Mouse (Mus musculus) testis, postnatal 14 days (tissue): ENCODE data around the gene Ndrg3.
"Not testable (repeated sequence)": the region's sequence is repeated elsewhere in the genome, so short reads cannot be mapped to it uniquely, and the experiment has no call there.

Experiments used
- DNase-seq: peaks from one replicate; pipeline ENCODE4 v3.0.0; 2021; ENCODE audit warnings: low spot score

Gene Ndrg3

DNA sequence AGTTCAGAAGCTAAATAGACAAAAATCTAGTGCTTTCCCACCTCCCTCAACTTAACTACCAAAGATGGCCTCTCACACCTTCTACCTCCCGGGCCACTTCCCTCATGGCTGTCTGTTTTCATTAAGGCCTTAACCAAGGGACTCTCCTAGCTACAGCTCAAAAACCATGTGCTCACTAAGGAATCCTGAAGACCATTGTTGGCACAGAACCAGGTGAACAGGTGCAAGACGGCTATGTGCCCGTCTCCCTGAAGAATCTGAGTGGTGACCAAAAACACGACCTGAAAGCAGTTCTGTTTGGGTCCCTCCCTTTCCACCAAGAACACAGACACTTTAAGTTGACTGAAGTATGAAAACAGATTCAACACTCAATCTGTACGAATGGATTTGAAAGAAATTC lies 6.4 kb upstream of the Ndrg3 start:
- DNase-seq: no peak

GRCm38 (mm10) chr2:156996576-156996975 lies 4.7 kb upstream of the Ndrg3 start:
- peak; percentile 41 for DNase-seq

DNA sequence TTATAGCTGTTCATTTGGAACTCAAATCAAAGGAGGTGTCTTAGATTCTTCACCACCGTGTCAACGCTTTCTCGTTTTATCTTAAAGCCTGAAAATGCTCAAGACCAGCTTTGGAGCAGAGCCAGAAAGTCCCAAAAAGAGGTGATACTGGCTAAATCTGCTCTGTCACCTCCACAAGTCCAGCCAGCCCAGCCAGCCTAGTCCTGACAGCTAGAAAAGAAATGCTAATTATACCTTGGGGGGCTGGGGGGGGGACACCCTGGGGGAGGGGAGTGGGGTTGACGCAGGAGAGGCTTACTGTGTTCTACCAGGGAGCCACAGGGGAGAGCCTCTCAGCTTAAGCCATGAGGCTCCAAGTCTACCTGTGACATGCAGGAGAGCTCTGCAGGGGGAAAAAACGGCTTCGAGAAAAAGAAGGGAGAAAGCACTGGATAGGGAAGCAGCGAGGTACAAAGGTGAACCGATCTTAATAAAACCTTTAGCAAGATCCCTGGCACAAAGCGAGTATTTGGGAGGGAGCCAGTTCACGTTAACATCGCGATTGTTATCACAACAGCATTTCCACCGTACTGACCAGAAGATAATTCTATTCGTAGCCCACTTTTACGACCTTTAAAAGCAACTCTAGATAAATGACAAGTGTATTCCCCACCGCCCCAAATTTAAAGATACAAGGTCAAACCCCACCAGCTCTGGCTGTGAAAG lies 977 bp downstream of the Ndrg3 start:
- peak; percentile 12 for DNase-seq

- no peak for DNase-seq
Observed at GRCm38 (mm10) chr2:156987316-156987715, 4.5 kb downstream of the Ndrg3 start.

- peak; percentile 74 for DNase-seq
Observed at GRCm38 (mm10) chr2:156982864-156983263, 9.0 kb downstream of the Ndrg3 start.

- DNase-seq: no peak
Observed at GRCm38 (mm10) chr2:156981291-156981690, 10.6 kb downstream of the Ndrg3 start.

DNA sequence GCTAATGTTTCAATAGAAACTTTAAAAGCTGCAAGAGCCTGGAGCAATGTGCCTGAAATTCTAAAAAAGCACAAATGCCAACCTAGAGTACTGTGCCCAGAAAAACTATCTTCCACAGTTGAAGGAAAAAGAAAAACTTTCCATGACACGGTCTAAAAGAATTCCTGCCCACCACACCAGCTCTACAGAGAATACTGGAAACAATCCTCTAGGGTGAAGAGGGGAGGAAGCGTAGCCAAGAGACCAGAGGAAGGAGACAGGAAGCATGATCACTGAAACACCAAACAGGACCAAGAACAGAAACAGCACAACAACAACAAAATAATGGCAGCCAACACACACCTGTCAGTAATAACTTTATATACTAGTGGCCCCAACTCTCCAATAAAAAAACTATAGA lies 11.8 kb downstream of the Ndrg3 start:
- DNase-seq: no peak

DNA sequence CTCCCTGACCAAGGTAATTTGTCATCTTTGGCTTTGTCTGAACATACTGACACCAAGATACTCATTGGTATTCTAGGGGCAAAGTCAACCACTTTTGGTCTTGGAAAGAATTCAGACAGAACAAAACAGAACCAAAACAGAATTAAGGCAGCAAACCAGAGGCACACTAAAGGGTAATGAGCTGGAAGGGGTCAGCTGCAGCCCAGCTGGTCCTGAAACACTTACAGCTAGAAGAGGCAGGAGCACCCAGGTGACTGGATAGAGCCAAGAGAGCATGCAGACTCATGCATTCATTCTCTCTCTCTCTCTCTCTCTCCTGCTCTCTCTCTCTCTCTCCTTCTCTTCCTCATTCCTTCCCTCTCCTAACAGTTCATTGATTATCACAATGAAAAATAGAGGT lies 15.1 kb downstream of the Ndrg3 start:
- no peak for DNase-seq

DNA sequence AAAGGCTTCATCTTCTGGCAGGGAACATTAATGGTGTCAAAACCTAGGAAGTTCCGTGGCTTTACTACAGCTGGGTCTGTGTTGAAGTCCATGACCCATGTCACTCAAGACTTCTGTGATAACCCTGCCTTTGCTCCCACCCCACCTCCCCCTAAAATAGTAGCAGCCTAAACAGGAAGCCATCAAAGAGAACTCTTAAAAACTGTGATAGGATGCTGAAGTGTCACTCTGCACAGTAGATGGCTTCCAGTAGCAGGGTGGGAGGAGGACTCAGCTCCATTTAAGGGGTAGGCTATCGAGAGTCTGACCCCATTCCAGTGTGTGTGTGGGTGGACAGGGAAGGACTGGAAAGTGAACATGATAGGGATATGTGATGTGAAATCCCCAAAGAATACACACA lies 16.9 kb downstream of the Ndrg3 start:
- no peak for DNase-seq

GRCm38 (mm10) chr2:156973316-156974100 lies 18.3 kb downstream of the Ndrg3 start:
- no peak for DNase-seq

DNA sequence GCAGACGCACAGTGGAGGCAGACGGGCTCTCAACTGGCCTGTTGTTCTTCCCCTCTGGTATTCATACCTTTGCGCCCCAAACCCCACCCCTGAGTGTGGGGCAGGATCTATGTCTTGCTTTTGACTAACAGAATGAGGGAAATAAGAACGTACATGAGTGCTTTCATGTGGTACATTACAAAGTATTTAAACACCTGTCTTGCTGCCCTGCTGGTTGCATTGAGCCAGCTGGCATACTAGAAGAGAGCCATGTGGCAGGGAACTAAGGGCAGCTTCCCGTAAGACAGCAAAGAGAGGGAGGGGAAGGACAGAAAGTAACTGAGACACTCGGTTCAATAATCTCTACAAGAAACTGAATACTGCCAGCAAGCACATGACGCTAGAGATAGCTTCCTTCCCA lies 21.6 kb downstream of the Ndrg3 start:
- no peak for DNase-seq

GRCm38 (mm10) chr2:156968501-156968900 lies 23.4 kb downstream of the Ndrg3 start:
- no peak for DNase-seq

DNA sequence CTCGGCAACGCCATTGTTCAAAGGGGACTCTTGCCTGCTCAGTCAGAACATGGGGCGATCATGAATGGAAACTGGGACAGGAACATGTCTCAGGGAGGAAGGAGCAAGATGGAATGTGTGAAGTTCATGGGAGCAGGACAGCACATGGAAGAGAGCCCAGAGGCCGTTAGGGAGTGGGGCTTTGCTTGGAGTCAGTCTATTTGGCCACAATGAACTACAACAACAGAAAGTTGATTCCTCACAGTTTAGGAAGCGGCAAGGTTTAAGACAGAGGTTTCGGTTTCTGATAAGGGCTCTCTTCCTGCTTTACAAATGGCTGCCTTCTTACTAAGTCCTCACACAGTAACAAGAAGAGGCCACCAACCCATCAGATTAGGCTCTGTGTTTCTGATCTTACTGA lies 24.5 kb downstream of the Ndrg3 start:
- no peak for DNase-seq

- DNase-seq: peak; percentile 55
Observed at GRCm38 (mm10) chr2:156963891-156964290, 28.0 kb downstream of the Ndrg3 start.

DNA sequence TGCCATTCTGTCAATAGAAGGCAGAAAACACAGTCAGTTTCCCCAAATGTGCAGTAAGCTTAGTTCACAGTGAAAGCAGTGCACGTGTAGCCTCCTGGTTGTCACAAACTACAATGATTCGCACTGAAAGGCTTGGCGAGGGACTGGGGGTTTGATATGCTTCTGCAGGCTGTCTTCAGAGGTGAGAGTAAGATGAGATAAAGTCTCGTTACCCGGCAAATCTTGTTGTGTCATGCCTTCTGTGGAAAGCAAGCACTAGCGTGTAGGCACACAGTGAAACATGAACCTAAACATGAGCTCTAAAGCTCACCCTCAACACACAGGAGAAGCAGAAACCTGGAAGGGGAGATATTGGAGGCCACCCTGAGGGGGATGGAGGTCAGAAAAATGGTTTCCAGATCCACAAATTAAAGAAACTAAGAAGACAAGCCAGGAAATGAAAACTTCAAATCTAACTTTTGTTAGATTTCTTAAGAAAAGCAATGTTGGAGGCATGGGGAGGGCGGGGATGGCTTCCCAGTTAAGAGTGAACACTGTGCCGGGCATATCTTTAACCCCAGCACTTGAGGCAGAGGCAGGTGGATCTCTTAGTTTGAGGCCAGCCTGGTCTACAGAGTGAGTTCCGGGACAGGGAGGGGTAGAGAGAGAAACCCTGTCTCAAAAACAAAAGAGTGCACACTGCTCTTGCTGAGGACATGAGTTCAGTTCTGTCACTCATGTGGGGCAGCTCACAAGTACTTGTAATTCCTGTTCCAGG lies 33.2 kb downstream of the Ndrg3 start:
- DNase-seq: no peak

DNA sequence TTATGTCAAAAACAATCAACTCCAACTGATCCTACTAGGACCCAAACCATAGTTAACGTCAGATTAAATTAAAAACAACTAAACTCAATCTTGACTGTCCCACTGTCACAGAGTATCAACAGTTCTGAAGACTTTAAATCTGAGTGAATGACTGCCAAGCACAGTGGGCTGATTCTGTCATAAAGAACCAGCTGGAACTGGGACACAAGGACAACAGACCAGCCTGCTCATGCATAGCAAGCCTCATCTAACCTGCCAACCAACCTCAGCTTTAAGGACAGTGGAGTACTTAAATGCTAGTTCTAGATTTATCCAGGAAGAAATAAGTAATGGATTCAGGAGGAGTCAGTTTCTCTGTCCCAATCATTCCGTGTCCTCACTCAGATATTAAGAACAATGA lies 34.8 kb downstream of the Ndrg3 start:
- DNase-seq: no peak

DNA sequence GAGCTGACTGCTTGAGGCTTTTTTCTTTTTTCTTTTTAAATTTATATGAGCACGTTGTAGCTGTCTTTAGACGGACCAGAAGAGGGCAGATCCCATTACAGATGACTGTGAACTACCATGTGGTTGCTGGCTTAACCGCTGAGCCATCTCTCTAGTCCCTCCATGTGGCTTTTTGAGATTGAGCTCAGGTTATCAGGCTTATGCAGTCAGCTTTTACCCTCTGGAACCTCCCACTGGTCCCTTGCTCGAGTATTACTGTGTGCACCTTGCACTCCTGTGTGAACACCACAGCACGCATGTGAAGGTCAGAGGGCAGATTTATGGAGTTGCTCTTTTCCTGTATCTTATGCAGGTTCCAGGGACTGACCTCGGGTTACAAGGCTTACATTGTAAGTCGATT lies 35.5 kb downstream of the Ndrg3 start:
- DNase-seq: no peak

GRCm38 (mm10) chr2:156954463-156954862 lies 37.4 kb downstream of the Ndrg3 start:
- DNase-seq: no peak

DNA sequence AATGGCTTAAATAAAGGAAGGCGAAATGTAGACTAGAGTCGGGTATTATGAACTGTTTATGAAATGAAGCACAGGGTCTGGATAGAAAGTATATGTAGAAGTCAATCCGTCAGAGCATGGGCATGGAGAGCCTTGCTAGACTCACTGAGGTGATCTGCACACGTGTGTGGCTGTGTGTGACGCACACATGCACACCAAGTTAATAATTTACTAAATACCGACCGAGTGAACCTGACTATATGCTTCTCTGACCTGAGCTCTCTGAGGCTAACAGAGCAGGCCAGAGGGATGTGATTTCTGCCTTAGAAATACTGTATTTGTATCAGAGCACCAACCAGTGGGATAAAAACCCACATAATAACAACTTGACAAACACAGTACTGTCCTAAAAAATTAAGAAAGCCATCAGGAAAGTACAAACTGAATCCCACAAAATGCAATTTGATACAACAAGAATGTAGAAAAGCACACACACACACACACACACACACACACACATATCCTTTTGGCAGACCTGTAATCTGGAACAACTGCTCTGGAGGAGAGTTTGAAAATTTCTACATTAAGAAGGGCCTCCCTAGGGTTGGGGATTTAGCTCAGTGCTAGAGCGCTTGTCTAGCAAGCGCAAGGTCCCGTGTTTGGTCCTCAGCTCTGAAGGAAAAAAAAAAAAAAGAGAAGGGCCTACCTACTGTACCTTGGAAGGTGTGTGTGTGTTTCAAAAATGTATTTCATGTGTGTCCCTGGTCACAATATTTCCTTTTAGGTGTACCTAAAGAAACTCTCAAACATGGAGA lies 40.4 kb downstream of the Ndrg3 start:
- DNase-seq: no peak

GRCm38 (mm10) chr2:156950816-156951215 lies 41.0 kb downstream of the Ndrg3 start:
- DNase-seq: no peak

DNA sequence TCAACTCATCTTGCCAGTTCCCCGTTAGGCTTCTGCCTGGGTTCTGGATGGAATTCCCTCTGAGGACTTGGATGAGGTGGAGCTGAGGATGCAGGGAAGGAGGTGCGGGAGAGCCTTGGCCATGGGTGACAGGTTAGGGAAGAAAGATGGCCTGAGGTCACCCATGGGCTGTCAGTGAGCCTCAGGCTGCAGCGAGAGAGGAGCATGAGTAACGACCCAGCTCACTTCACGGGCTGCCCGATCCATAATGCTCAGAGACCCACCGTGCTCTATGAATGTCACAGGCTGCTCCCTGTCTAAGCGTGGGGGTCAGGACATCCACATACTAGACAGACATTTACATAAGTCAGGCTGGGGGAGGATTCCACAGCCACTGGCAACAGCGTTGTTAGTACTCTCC lies 50.3 kb downstream of the Ndrg3 start:
- not testable (repeated sequence) for DNase-seq

- not testable (repeated sequence) for DNase-seq
Observed at GRCm38 (mm10) chr2:156939926-156940325, 51.9 kb downstream of the Ndrg3 start.
